Mouse (Mus musculus): ENCODE measurements around the gene Fam196b. TPM values are rescaled to one million over a fixed set of nuclear protein-coding genes. Genes with fewer than 3 reads are reported as not detected.

Fam196b gene
- polyA plus RNA-seq, 1 experiment from 2014 or later = 0.79 TPM

Other genes starting within 250 kb of the Fam196b start
- gene 4930469K13Rik, start 216.3 kb upstream of the Fam196b start, polyA plus RNA-seq (2014; fragmentation: Nextera tagmentation; extraction: Ambion mirVana) = not detected in 2 replicates
- not detected in 2 replicates for gene Foxi1, start 106.7 kb upstream of the Fam196b start, polyA plus RNA-seq (2014; fragmentation: Nextera tagmentation; extraction: Ambion mirVana)